Mouse (Mus musculus): Measurements from ENCODE around the gene Angel1. TPM values are rescaled to one million over a fixed set of nuclear protein-coding genes. Genes with fewer than 3 reads are reported as not detected.
A peak's percentile ranks its signal among the peaks of the same experiment; 100 is the strongest.

Gene Angel1
- total RNA-seq, 2 experiments from 2014 or later = 4.6 to 8.0 TPM

DNA sequence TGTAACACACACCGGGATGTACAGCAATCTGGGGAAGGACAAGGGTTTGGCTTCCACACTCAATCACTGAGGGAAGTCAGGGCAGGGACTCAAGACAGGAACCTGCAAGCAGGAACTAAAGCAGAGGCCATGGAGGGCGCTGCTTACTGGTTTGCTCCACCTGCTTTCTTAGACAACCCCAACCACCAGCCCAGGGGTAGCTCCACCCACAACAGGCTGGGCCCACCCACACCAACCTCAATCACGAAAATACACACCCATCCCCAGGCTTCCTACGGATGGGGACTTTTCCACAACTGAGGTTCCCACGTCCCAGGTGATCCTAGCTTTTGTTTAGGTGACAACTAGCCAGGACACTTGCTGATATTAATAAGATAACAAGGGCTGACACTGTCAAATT is 20.4 kb downstream of the Angel1 start:
- no peak for DNase-seq (ENCODE audit: extremely low spot score in 1 of 2, low spot score in 1 of 2)

- DNase-seq (ENCODE audit: extremely low spot score in 1 of 2, low spot score in 1 of 2) = no peak
These were observed 23.6 kb downstream of the Angel1 start for GRCm38 (mm10) chr12:86702690-86703089.

DNA sequence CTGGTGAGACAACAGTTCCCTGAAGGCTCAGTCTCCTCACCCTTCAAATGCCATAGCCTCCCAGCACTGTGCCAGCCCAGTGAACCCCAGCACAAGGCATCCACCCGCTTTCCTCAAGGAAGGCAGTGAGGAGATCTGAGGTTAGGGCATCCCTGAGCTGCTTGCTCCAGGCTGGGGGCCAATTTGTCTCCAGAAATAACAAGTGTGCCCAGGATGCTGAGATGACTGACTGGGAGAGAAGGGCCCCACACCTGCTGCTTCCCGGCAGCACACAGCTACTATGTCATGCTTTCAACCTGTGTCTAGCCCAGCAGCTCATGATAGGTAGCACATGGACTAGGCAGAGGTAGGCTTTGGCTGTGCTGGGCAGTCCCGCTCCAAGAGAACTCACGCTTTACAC is 24.8 kb downstream of the Angel1 start:
- DNase-seq (ENCODE audit: extremely low spot score in 1 of 2, low spot score in 1 of 2) = no peak

- DNase-seq (ENCODE audit: extremely low spot score in 1 of 2, low spot score in 1 of 2) = no peak
These were observed 25.3 kb downstream of the Angel1 start for GRCm38 (mm10) chr12:86700927-86701310.

- DNase-seq (ENCODE audit: extremely low spot score in 1 of 2, low spot score in 1 of 2) = peak in 1 of 2 experiments; percentile 48
These were observed 26.0 kb downstream of the Angel1 start for GRCm38 (mm10) chr12:86699965-86700926.

- no peak for DNase-seq (ENCODE audit: extremely low spot score in 1 of 2, low spot score in 1 of 2)
These were observed 27.7 kb downstream of the Angel1 start for GRCm38 (mm10) chr12:86698537-86698936.

- no peak for DNase-seq (ENCODE audit: extremely low spot score in 1 of 2, low spot score in 1 of 2)
These were observed 28.3 kb downstream of the Angel1 start for GRCm38 (mm10) chr12:86697996-86698395.

DNA sequence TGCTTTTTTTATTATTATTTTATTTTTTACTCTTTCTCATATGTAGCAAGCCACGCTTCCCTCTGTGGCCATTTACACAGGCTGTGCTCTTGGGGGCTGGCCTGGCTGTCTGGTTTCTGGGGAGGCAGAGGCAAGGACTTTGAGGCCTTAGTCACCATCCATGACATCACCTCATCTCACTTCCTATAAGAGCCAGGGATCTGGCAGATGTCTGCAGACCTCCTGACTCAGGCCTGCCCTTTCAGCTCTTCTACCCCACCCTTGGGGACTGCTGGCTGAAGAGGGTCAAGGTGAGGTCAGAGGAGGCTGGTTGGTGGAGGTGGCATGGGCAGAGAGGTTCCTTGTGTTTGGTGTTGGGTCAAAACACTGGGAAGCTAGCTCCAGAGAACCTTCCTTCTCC is 31.8 kb downstream of the Angel1 start:
- no peak for DNase-seq (ENCODE audit: extremely low spot score in 1 of 2, low spot score in 1 of 2)

- DNase-seq (ENCODE audit: extremely low spot score in 1 of 2, low spot score in 1 of 2) = no peak
These were observed 32.9 kb downstream of the Angel1 start for GRCm38 (mm10) chr12:86693389-86693788.

DNA sequence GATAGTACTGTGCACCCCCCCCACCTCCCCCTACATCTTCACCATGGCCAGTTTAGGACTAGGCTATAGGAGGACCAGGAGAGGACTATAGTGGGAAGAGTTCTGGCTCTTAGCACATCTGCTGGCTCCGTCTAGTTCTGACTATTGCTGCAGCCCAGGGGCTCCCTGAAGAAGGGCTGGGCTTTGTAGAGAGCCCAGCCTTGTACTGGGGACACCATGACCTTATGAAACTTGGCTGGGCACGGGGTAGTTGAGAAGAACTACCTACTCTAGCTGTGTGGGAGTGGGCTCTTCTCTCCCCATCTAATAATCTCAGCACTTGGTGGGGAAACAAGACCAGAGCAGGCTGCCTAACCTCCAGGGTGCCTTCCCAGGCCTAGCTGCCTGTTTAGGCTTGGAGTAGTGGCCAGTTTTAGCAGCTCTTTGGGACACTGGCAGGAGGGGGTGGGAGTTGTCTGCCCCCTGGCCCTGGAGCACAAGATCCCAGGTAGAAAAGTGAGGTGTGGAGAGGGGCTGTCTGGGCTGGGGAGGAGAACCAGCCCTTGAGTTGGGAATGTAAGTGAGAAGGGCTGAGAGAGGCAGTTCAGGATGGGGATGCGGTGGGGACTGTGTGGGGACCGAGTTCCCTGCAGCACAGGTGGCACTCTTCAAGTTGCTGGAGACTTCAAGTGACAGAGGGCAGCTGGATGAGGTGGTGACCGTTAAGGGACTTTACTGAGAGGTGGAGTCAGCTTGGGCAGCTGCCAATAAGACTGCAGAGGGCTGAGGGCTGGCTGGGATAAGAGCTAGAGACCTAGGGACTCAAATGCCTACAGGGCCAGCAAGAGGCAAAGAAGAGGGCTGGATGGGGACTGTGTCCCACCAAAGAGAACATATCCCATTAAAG is 33.5 kb downstream of the Angel1 start:
- no peak for DNase-seq (ENCODE audit: extremely low spot score in 1 of 2, low spot score in 1 of 2)

DNA sequence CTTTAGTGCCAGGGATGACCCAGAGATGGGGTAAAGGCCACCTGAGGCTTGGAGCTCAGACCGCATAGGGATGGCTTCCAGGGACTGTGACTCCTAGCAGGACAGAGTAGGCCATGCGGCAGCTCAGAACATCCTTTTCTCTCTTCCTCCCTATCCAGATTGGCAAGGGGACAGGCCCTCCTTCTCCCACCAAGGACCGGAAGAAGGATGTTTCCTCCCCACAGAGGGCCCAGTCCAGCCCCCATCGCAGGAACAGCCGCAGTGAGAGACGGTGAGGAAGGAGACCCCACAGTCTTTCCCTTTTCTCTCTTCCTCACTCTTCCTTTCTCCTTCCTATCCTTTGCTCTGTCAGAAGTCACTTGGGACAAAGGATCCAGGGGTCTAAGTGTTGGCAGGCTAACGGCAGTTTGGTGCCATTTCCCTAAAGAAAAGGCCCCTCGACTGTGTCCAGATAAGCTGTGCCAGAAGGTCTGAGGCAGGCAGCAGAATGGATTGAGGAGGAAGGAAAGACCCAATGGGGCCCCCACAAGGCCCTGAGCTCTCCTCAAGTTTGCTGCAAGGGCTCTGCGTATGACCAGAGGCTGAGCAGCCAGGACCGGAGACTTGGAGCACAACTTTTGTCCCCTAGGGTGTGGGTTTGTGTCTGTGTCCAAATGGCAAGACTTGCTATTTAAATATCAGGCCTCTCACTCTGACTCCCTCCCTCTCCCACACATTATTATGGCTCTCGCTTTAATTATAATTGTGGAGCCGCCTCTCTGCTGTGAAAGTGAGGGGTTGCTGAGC is 35.4 kb downstream of the Angel1 start:
- no peak for DNase-seq (ENCODE audit: extremely low spot score in 1 of 2, low spot score in 1 of 2)

- no peak for DNase-seq (ENCODE audit: extremely low spot score in 1 of 2, low spot score in 1 of 2)
These were observed 37.3 kb downstream of the Angel1 start for GRCm38 (mm10) chr12:86688917-86689316.

DNA sequence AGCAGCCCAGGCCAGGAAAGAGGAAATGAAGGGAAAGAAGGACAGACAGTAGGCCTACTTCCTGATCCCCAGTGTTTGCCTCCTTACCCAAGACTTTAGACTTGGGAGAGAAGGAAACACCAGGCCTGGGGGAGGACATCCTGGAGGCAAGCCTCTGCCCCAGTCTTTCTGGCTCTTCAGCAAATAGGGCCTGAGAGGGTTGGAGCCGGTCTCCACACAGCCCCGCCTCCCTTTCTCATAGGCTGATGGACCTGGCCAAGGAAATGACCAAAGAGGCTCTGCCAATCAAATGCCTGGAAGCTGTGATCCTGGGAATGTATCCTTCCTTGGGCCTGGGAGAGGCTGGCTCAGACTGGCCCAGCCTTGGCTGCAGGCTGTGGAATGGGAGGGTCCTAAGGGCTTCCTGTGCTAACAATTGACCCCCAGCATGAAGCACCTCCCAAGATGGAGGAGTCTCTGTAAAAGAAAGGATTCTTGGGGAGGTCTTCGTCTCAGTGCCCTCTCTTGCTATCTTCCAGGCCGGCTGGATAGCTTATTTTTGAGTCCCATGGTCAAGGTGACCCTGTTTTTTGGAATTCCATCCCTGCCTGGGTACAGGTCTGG is 38.2 kb downstream of the Angel1 start:
- DNase-seq (ENCODE audit: extremely low spot score in 1 of 2, low spot score in 1 of 2) = no peak

DNA sequence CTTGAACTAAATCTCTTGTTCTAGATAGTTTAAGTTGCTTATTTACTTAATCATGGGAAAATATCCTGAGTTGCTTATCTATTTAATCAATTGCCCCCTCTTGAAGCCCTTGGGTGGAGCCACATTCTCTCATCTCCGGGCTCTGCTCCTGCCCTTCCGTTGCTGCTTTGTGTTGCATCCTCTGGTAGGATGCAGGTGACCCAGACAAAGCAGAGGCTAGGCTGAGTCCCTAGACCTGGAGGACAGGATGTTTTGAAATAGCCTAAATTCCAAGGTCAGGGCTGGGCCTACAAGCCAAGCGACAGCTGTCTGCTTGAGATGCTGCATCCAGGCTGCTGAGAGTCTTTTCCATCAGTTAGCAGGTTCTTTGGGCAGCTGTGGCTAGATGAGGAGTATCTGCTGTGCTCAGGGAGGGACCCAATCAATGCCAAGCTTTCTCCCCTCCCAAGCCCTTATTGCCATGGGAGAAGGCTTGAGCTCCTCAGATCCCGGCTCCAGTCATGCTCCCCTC is 38.8 kb downstream of the Angel1 start:
- no peak for DNase-seq (ENCODE audit: extremely low spot score in 1 of 2, low spot score in 1 of 2)

GRCm38 (mm10) chr12:86686551-86687330 is 39.5 kb downstream of the Angel1 start:
- no peak for DNase-seq (ENCODE audit: extremely low spot score in 1 of 2, low spot score in 1 of 2)

GRCm38 (mm10) chr12:86685275-86685674 is 41.0 kb downstream of the Angel1 start:
- DNase-seq (ENCODE audit: extremely low spot score in 1 of 2, low spot score in 1 of 2) = no peak

GRCm38 (mm10) chr12:86683698-86684097 is 42.6 kb downstream of the Angel1 start:
- DNase-seq (ENCODE audit: extremely low spot score in 1 of 2, low spot score in 1 of 2) = no peak

DNA sequence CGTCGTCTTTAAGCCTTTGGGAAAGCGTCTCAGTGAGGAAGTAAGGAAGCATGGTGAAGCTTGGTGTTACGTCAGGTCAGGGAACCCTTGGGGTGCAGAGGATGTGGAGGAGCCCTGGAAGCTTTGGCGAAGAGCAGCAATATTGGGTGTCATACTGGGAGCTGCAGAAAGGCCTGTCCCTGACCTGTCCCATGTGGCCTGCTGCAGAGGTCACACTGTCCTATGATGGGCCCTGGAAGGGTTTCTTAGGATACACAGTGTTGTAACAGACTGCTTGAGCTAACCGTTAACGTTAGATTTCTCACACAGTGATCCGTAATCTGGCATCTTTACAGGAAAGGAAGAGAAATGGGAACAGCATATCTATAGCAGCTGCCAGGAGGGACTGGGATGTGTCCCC is 44.1 kb downstream of the Angel1 start:
- no peak for DNase-seq (ENCODE audit: extremely low spot score in 1 of 2, low spot score in 1 of 2)

- DNase-seq (ENCODE audit: extremely low spot score in 1 of 2, low spot score in 1 of 2) = no peak
These were observed 44.6 kb downstream of the Angel1 start for GRCm38 (mm10) chr12:86681626-86682025.
